Comparison of ENCODE assay signal across 21 mouse cellular contexts in genomic region chr3:21898241-21898640, GRCm38 (mm10).
A peak's percentile ranks its signal among the peaks of the same experiment; 100 is the strongest.
DNase-seq lines count a peak whose midpoint lies in the region; ATAC-seq lines count a peak whose summit lies in the region.
"Had no signal": no experiment of that assay in that cellular context is flagged by ENCODE, and none has a peak within 500 bp of the region (broad histone marks: within the 10 kb centered on the region; RNA-seq: fewer than 3 reads in every experiment).

No protein-coding gene starts in this region.

- ATAC-seq in frontal cortex, adult (ENCODE audit: low TSS enrichment), result peak; percentile 57; the same call in 1 of the 2 replicates
- no peak for ATAC-seq in inflammation-experienced regulatory T-cells, adult 6 months
- ATAC-seq: activated CD4-positive, CD25-positive, alpha-beta regulatory T cell, adult 4 months; CD4-positive, CD25-positive, alpha-beta regulatory T cell, adult 4 months; forebrain, embryonic 15.5 days; forebrain, postnatal 0 days; Patski had no signal

- no peak for DNase-seq in frontal cortex, postnatal 36 days (ENCODE audit: low spot score in 2 of 2)
- peak; percentile 12 for DNase-seq in right cerebral cortex, adult 18-20 months
- no peak for DNase-seq in right cerebral cortex, postnatal 25 days
- DNase-seq: adrenal gland, adult 8-10 months; adrenal gland, postnatal 14 days; adrenal gland, postnatal 36 days; B cell, adult 2 months; cerebellum, adult 11 months; cerebellum, adult 18-20 months; cerebellum, adult 8-10 months; cerebellum, adult 9-11 months; cerebellum, postnatal 14 days; cerebellum, postnatal 36 days; embryo, embryonic 11 days; forebrain, postnatal 0 days had no signal
